Mouse (Mus musculus) lung, adult 2 months (tissue): Measurements from ENCODE around the gene Prkch.

Experiments
- CTCF ChIP-seq: fragments of 200-500 bp; IDR thresholded peaks from 2 replicates; pipeline ENCODE4 v1.5.1; 2011; ENCODE audit warnings: mild to moderate bottlenecking, low read length, control low read depth; ENCODE audit not compliant: insufficient read depth
- POLR2A ChIP-seq: fragments of 200-500 bp; IDR thresholded peaks from 2 replicates; pipeline ENCODE4 v1.6.1; 2011; ENCODE audit warnings: low read depth, mild to moderate bottlenecking, control low read depth, low read length, borderline replicate concordance; ENCODE audit errors: extremely low read depth

DNA sequence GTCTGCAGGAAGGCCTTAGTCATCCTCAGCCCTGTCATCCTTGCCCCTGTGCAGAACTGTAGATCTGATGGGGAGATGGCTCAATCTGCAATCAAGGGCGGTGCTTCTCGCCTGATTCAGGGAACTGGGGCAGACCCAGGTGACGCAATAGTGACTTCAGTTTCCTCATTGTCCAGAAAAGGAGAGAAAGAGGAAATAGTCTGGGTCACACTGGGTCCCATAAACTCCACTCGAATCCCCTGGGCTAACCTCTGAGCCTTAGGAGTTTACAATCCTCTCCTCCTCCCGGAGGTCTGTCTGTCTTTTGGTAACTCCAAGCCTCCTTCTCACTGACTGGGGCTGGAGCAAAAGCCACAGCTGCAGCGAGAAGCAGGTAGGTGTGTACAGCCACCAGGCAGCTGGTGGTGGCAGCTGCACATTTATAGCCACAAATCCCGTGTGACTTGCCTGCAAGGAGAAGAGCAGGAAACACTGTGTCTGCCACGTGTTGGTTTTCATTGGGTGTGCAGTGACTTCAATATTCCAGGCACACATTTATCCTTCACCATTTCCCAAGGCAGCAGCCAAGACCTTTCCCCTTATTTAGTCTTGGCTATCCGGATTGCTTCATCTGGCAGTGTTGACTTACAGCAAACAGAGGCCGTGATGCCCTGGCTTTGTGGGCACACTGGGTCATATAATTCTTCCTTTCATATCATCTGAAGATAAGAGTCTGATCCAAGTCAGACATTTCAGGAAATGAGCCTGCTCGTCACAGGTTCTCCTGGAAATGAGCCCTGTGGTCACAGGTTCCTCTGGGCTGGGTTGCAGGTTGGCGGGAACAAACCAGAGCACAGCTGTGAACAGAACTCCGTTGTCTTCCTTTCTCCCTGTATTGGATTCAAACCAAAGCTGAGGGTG, 195.0 kb downstream of the Prkch start:
- TF ChIP-seq CTCF (no peak), POLR2A (no peak)
